Mouse (Mus musculus) natural killer cell, adult 2 months (primary cell): Measurements from ENCODE around the gene Ergic3.

ENCODE experiments used
- DNase-seq, 2 experiments: peaks; one replicate each; pipeline ENCODE4 v3.0.0; 2022; ENCODE audit warnings: low spot score in 2 of 2

The Ergic3 gene

GRCm38 (mm10) chr2:156007888-156008532 lies at the start of gene Ergic3, which contains the start of gene 6430550D23Rik:
TSS of gene Ergic3 (plus strand) at chr2:156008045.
TSS of gene 6430550D23Rik (minus strand) at chr2:156007977.
- peak; percentile 99 for DNase-seq

- DNase-seq: no peak
These were observed 47.9 kb upstream of the Ergic3 start for GRCm38 (mm10) chr2:155959981-155960380.

GRCm38 (mm10) chr2:155961862-155962261 lies 46.0 kb upstream of the Ergic3 start:
- DNase-seq: no peak

GRCm38 (mm10) chr2:155962991-155963390 lies 44.9 kb upstream of the Ergic3 start:
- no peak for DNase-seq

- DNase-seq: no peak
These were observed 34.5 kb upstream of the Ergic3 start for GRCm38 (mm10) chr2:155973348-155973747.

- no peak for DNase-seq
These were observed 33.6 kb upstream of the Ergic3 start for GRCm38 (mm10) chr2:155974087-155974731.

- DNase-seq: peak; percentile 76 to 79
These were observed 28.4 kb upstream of the Ergic3 start for GRCm38 (mm10) chr2:155979328-155979991.

GRCm38 (mm10) chr2:155985776-155986175 lies 22.1 kb upstream of the Ergic3 start:
- no peak for DNase-seq

GRCm38 (mm10) chr2:155987131-155987530 lies 20.7 kb upstream of the Ergic3 start:
- no peak for DNase-seq

GRCm38 (mm10) chr2:155989085-155989484 lies 18.8 kb upstream of the Ergic3 start:
- DNase-seq: no peak

GRCm38 (mm10) chr2:155991151-155991550 lies 16.7 kb upstream of the Ergic3 start:
- no peak for DNase-seq

GRCm38 (mm10) chr2:155991863-155992321 lies 16.0 kb upstream of the Ergic3 start:
- DNase-seq: no peak

- DNase-seq: peak in 1 of 2 experiments; percentile 38
These were observed 2.5 kb upstream of the Ergic3 start for GRCm38 (mm10) chr2:156005393-156005792.

GRCm38 (mm10) chr2:156018106-156018505 lies 10.3 kb downstream of the Ergic3 start:
- no peak for DNase-seq

- DNase-seq: no peak
These were observed 13.4 kb downstream of the Ergic3 start for GRCm38 (mm10) chr2:156021219-156021618.

- no peak for DNase-seq
These were observed 13.9 kb downstream of the Ergic3 start for GRCm38 (mm10) chr2:156021765-156022164.

- DNase-seq: no peak
These were observed 17.6 kb downstream of the Ergic3 start for GRCm38 (mm10) chr2:156025482-156025881.

GRCm38 (mm10) chr2:156039390-156039789 lies 31.5 kb downstream of the Ergic3 start:
- DNase-seq: no peak

GRCm38 (mm10) chr2:156042903-156043302 lies 35.1 kb downstream of the Ergic3 start:
- DNase-seq: no peak

- no peak for DNase-seq
These were observed 40.1 kb downstream of the Ergic3 start for GRCm38 (mm10) chr2:156047929-156048328.

- DNase-seq: no peak
These were observed 45.0 kb downstream of the Ergic3 start, which contains the start of gene Fer1l4 for GRCm38 (mm10) chr2:156052816-156053215. TSS of gene Fer1l4 (minus strand) at chr2:156052947.
